Mouse (Mus musculus): ENCODE measurements around the gene Cfap100. TPM values are rescaled to one million over a fixed set of nuclear protein-coding genes. Genes with fewer than 3 reads are reported as not detected.
A peak's percentile ranks its signal among the peaks of the same experiment; 100 is the strongest.

Gene Cfap100
- polyA plus RNA-seq, 1 experiment: 0.20 TPM

DNA sequence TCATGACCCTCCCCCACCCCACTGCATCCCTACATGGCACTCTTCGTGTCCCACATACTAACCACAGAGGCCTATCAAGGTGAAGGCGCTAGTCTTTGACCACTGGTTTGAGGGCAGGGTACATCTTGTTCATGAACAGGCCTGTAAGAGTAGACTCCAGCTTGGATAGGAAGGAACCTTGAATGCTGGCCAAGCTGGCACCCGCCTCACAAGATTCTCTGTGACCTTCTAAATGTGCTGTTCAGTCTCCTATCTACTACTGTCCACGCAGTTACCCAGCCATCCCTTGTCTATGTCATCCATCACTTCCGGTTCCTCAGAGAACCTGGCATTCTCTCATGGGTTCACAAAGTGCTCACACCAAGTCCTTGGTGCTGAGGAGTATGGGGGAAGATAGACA lies 65.3 kb downstream of the Cfap100 start:
- no peak overlapping the region for H3K4me3 ChIP-seq (replicated peaks)

DNA sequence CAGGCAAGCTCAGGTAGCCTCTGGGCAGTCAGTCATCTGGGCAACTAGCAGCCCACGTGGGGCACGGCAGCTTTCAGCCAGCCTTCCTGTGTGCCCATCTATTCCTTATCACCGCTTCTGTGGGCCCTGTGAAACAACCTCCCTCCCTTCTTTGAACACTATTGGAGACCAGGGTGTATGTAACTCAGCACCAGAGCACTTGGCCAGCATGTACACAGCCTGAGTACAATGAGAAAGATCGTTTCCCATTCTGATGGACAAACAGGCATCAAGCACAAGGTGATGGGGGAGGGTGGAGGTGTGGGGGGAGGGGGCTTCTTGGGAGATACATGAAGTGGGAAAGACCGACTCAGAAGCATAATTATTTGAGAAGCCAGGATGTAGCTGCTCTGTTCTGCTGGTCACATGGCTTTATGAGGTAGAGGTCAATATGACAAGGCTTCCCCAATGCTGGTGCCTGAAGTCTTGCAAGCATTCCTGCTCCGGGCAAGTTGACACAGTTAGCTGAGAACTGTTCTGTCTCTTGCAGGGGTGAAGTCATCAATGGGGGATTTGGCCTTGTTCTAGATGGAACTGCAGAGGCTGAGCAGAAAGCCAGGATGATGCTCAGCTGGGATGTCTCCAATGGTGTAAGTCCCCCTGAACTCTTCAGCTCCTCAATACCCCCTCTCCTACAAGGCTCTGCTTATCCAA lies 67.5 kb downstream of the Cfap100 start:
- Histone ChIP-seq H3K36me3 (replicated peaks; ENCODE audit: low read length) (no peaks in the 10 kb centered on the region), H3K9me3 (no peaks in the 10 kb centered on the region), H3K4me3 (replicated peaks) (no peak overlapping the region), H3K27me3 (replicated peaks) (peaks cover 48% of the 10 kb centered on the region), H3K4me1 (peaks cover 29% of the 10 kb centered on the region)
- no peak for TF ChIP-seq FLI1 (IDR thresholded peaks at IDR 0.05; ENCODE audit: low read length)
- TF ChIP-seq GATA1 (IDR thresholded peaks at IDR 0.05; ENCODE audit: borderline replicate concordance, low read length): no peak

More for the DNA sequence above, 65.3 kb downstream of the Cfap100 start:
- Histone ChIP-seq H3K36me3 (replicated peaks; ENCODE audit: low read length) (no peaks in the 10 kb centered on the region), H3K27me3 (replicated peaks) (peaks cover 30% of the 10 kb centered on the region), H3K4me1 (peaks cover 25% of the 10 kb centered on the region), H3K9me3 (no peaks in the 10 kb centered on the region)
- TF ChIP-seq FLI1 (IDR thresholded peaks at IDR 0.05; ENCODE audit: low read length) (no peak), GATA1 (IDR thresholded peaks at IDR 0.05; ENCODE audit: borderline replicate concordance, low read length) (no peak)

DNA sequence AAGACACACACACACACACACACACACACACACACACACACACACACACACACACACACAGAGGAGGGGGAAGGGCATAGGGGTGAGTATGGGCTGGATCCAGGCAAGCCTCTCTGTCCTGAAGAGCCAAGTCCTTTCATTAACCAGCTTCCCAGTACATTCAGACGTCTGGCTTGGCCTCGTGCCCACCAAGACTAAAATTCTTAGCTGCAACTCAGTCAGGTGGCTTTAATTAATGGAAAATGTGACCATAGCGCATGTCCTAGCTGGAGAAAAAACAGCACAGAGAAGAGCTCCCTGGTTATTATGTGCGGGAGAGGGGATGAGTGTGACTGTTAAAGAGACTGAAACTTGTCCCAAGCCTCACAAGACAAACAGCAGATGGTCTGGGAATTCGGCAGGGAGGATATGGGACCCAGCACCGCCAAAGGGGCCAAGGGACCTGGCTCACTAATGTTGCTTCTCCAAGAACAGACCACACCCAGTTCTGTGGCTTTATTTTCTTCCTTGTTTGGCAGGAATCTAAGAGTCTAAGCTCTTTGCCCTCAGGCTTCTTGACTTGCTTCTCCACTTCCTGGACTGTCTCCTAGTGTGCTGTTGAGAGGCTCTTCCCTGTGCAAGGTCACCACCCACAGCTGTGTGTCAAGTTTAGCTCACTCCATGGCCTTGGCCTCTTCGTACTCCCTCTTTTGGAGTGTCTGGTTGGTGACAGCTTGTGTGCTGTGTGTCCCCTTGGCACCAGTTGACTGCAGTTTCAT lies 68.4 kb downstream of the Cfap100 start:
- H3K27me3 ChIP-seq (replicated peaks): peaks cover 51% of the 10 kb centered on the region
- H3K9me3 ChIP-seq: no peaks in the 10 kb centered on the region
- H3K36me3 ChIP-seq (replicated peaks; ENCODE audit: low read length): no peaks in the 10 kb centered on the region
- peaks cover 30% of the 10 kb centered on the region for H3K4me1 ChIP-seq
- peak overlapping the region; percentile 34 for H3K4me3 ChIP-seq (replicated peaks)
- TF ChIP-seq FLI1 (IDR thresholded peaks at IDR 0.05; ENCODE audit: low read length) (no peak), GATA1 (IDR thresholded peaks at IDR 0.05; ENCODE audit: borderline replicate concordance, low read length) (no peak)

DNA sequence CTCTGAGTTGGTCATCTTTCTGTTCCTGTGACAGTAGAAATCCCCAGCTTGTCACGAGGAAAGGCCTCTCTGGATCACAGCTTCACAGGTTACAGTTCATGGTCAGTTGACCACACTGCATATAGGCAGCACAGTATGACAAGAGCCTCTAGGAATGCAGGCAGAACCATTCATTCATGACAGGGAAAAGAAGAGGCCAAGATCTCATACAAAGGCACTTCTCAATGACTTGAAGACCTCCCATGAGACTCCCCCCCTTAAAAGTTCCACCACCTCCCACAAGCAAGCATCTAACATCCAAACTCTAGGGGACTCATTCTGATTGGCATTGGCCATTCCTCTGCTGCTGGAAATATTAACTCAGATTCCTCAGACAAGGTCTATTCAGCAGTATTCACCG lies 69.2 kb downstream of the Cfap100 start:
- H3K9me3 ChIP-seq: no peaks in the 10 kb centered on the region
- H3K36me3 ChIP-seq (replicated peaks; ENCODE audit: low read length): no peaks in the 10 kb centered on the region
- no peak for TF ChIP-seq GATA1 (IDR thresholded peaks at IDR 0.05; ENCODE audit: borderline replicate concordance, low read length)
- no peak for TF ChIP-seq FLI1 (IDR thresholded peaks at IDR 0.05; ENCODE audit: low read length)
- no peak overlapping the region for H3K4me3 ChIP-seq (replicated peaks)
- peaks cover 30% of the 10 kb centered on the region for H3K4me1 ChIP-seq
- peaks cover 55% of the 10 kb centered on the region for H3K27me3 ChIP-seq (replicated peaks)

DNA sequence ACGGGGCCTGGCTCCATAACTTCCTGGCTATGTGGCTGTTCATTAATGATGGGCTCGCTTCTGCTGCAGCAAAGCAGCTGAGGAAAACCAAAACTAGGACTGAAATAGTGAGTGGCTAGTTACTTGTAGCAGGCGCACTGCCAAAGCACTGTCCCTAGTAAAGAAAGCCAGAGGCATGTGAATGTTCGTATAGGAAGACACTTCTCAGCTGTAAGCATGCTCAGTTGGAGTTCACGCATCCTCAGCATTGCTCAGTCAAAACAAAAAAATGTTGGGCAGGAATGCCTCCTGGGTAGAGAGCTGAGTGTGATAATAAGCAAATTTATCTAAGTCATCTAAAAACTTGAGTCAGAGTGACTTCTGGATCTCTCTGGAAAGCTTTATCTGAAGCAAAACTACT lies 70.5 kb downstream of the Cfap100 start:
- no peaks in the 10 kb centered on the region for H3K9me3 ChIP-seq
- peaks cover 60% of the 10 kb centered on the region for H3K27me3 ChIP-seq (replicated peaks)
- H3K36me3 ChIP-seq (replicated peaks; ENCODE audit: low read length): no peaks in the 10 kb centered on the region
- no peak overlapping the region for H3K4me3 ChIP-seq (replicated peaks)
- H3K4me1 ChIP-seq: peaks cover 25% of the 10 kb centered on the region
- TF ChIP-seq GATA1 (IDR thresholded peaks at IDR 0.05; ENCODE audit: borderline replicate concordance, low read length) (no peak), FLI1 (IDR thresholded peaks at IDR 0.05; ENCODE audit: low read length) (no peak)

Other genes starting within 250 kb of the Cfap100 start
- gene V1ra8, start 226.0 kb downstream of the Cfap100 start, polyA plus RNA-seq (2012; ENCODE audit: insufficient read depth, low replicate concordance): not detected in 2 replicates
- not detected in 2 replicates for gene Vmn1r53, start 204.4 kb downstream of the Cfap100 start, polyA plus RNA-seq (2012; ENCODE audit: insufficient read depth, low replicate concordance)
- not detected in 2 replicates for gene Vmn1r54, start 182.5 kb downstream of the Cfap100 start, polyA plus RNA-seq (2012; ENCODE audit: insufficient read depth, low replicate concordance)
- not detected in 2 replicates for gene BC048671, start 127.6 kb downstream of the Cfap100 start, polyA plus RNA-seq (2012; ENCODE audit: insufficient read depth, low replicate concordance)
- 0.13 TPM in 1 of 2 replicates, not detected in the other for gene Chst13, start 103.6 kb downstream of the Cfap100 start, polyA plus RNA-seq (2012; ENCODE audit: insufficient read depth, low replicate concordance)
- gene Uroc1, start 95.5 kb downstream of the Cfap100 start, polyA plus RNA-seq (2012; ENCODE audit: insufficient read depth, low replicate concordance): not detected in 2 replicates
- 7.1 and 22.5 TPM in 2 replicates for gene Zxdc, start 59.3 kb downstream of the Cfap100 start, polyA plus RNA-seq (2012; ENCODE audit: insufficient read depth, low replicate concordance)
- 0.12 and 3.0 TPM in 2 replicates for gene Klf15, start 33.8 kb upstream of the Cfap100 start, polyA plus RNA-seq (2012; ENCODE audit: insufficient read depth, low replicate concordance)
- gene Aldh1l1, start 57.6 kb upstream of the Cfap100 start, polyA plus RNA-seq (2012; ENCODE audit: insufficient read depth, low replicate concordance): 7.3 and 7.4 TPM in 2 replicates
- 13.2 and 31.2 TPM in 2 replicates for gene Slc41a3, start 175.9 kb upstream of the Cfap100 start, polyA plus RNA-seq (2012; ENCODE audit: insufficient read depth, low replicate concordance)